Mouse (Mus musculus) intestine, postnatal 0 days (tissue): Measurements from ENCODE around the gene Hrnr. TPM values are rescaled to one million over a fixed set of nuclear protein-coding genes. Genes with fewer than 3 reads are reported as not detected.

Source experiments
- ATAC-seq: fragments of 200-750 bp; cut with Nextera tagmentation; 2 replicates; pipeline ENCODE4 v1.8.0; 2017; ENCODE audit warnings: mild to moderate bottlenecking, moderate TSS enrichment, moderate library complexity
- H3K27ac ChIP-seq: fragments of 300-500 bp; sonication (generic); 2 replicates; pipeline ENCODE4 v1.5.1; 2014; ENCODE audit warnings: mild to moderate bottlenecking, low read depth, low read length, moderate library complexity
- H3K27me3 ChIP-seq: fragments of 300-500 bp; sonication (generic); replicated peaks from 2 replicates; pipeline ENCODE4 v1.6.1; 2014; ENCODE audit warnings: low read length, mixed read lengths; ENCODE audit not compliant: control insufficient read depth, insufficient read depth
- H3K36me3 ChIP-seq: fragments of 300-500 bp; sonication (generic); 2 replicates; pipeline ENCODE4 v1.6.1; 2014; ENCODE audit warnings: mild to moderate bottlenecking, moderate library complexity; ENCODE audit not compliant: control insufficient read depth, insufficient read depth
- H3K4me1 ChIP-seq: fragments of 300-500 bp; sonication (generic); replicated peaks from 2 replicates; pipeline ENCODE4 v1.6.1; 2014; ENCODE audit warnings: antibody characterized with exemption, low read length, mixed read lengths; ENCODE audit not compliant: control insufficient read depth, insufficient read depth
- H3K4me2 ChIP-seq: fragments of 300-500 bp; sonication (generic); replicated peaks from 2 replicates; pipeline ENCODE4 v1.6.1; 2014; ENCODE audit warnings: low read depth, mild to moderate bottlenecking, moderate library complexity
- H3K4me3 ChIP-seq: fragments of 300-500 bp; sonication (generic); 2 replicates; pipeline ENCODE4 v1.5.1; 2014; ENCODE audit warnings: low read depth, low read length
- H3K9ac ChIP-seq: fragments of 300-500 bp; sonication (generic); 2 replicates; pipeline ENCODE4 v1.6.1; 2014; ENCODE audit warnings: mild to moderate bottlenecking, low read depth, low read length
- H3K9me3 ChIP-seq: fragments of 300-500 bp; sonication (generic); 2 replicates; pipeline ENCODE4 v1.6.1; 2016; ENCODE audit warnings: mixed run types; ENCODE audit not compliant: control insufficient read depth
- CTCF ChIP-seq: sonication (generic); IDR thresholded peaks from 2 replicates; pipeline ENCODE4 v1.5.1; 2016; ENCODE audit warnings: low read depth, mild to moderate bottlenecking, control low read depth, antibody characterized with exemption, moderate library complexity
- WGBS: fragments of 180-500 bp; shearing (Covaris S2); extraction: QIAGEN DNeasy Blood & Tissue Kit; methylation state at CpG from one replicate; pipeline ENCODE4 v1.1.7; 2014; 5-methylcytosine and 5-hydroxymethylcytosine counted together
- polyA plus RNA-seq: library from polyadenylated mRNA; unstranded; fragments of >200 nt; fragmentation: Nextera tagmentation; extraction: Ambion mirVana; gene quantifications from 2 replicates; pipeline ENCODE4 v1.2.1, GENCODE M21; 2015

The Hrnr gene
- not detected in 2 replicates for polyA plus RNA-seq

DNA sequence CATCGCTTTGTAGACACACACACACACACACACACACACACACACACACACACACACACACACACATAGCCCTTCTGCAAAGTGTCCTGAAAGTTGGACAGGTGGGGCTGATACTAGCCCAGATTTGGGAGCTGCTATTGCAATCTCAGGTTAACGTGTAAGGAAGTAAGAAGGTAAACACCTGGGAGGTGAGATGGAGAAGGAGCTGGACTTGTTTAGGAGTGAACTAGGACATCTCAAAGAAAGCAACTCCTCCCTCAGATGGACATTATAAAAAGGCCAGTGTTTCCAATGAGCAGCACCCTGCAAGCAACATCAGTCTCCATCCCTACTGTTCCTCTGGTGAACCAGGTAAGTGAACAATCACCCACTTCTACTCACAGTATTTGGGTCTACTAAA lies at the start of gene Hrnr:
TSS of gene Hrnr (plus strand) at position 301 of the 400 bp plus-strand sequence.
- no peaks in the 10 kb centered on the region for H3K36me3 ChIP-seq
- ATAC-seq, result no peak
- no peak within 1 kb of the TSS for H3K9ac ChIP-seq
- H3K27ac ChIP-seq, result no peak within 1 kb of the TSS
- H3K27me3 ChIP-seq, result no peaks in the 10 kb centered on the region
- no peak within 1 kb of the TSS for H3K4me2 ChIP-seq
- no peaks in the 10 kb centered on the region for H3K4me1 ChIP-seq
- H3K9me3 ChIP-seq, result no peaks in the 10 kb centered on the region
- TF ChIP-seq CTCF, result no peak
- WGBS, result 65% methylated on average over 2 of the region's 2 CpGs
- H3K4me3 ChIP-seq, result no peak within 1 kb of the TSS

DNA sequence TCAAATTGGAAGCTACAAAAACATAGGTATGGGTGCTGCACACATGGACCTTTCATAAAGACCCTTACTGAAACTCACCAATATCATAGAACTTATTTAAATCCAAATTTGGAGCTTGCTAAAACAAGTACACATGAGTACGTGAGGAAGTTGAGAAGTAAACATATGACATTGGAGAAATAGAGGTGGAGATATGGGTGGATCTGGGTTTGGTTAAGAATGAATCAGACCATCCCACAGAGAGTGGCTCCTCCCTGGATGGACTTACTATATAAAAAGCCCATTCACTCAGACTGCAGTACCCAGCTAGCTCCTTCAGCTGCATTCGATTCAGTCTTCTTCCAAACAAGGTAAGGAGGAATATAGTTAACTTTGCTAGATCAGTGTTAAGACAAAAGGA lies 46.3 kb upstream of the Hrnr start, which contains the start of gene Flg:
TSS of gene Flg (plus strand) at position 301 of the 400 bp plus-strand sequence.
- Histone ChIP-seq H3K9me3 (no peaks in the 10 kb centered on the region), H3K9ac (no peak within 1 kb of the TSS), H3K4me3 (no peak within 1 kb of the TSS), H3K36me3 (no peaks in the 10 kb centered on the region), H3K27me3 (no peaks in the 10 kb centered on the region), H3K4me2 (no peak within 1 kb of the TSS), H3K4me1 (no peaks in the 10 kb centered on the region), H3K27ac (no peak within 1 kb of the TSS)
- no peak for TF ChIP-seq CTCF
- 75% methylated on average over 2 of the region's 2 CpGs for WGBS
- no peak for ATAC-seq

DNA sequence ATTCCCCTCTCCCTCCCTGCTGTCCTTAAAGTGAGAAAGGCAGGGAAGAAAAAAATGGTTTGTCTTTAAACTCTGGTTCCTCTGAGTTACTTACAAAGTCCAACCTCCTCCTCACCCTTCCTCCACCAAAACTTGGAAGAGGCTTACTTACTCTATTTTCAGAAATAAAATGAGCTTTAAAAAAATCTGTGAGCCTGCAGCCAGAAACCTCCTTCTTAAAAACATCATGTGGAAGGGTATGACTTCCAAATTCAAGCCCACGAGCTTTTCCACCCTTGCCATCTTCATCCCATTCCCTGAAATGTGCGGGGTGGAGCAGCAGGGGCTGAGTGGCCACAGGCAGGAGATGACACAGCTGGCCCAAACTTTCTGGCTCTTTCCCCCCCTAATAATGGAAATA lies 22.0 kb upstream of the Hrnr start:
- no peak overlapping the region for H3K27ac ChIP-seq
- no peaks in the 10 kb centered on the region for H3K4me1 ChIP-seq
- WGBS, result 85% methylated on average over 2 of the region's 2 CpGs
- H3K4me2 ChIP-seq, result no peak overlapping the region
- ATAC-seq, result no peak
- no peaks in the 10 kb centered on the region for H3K27me3 ChIP-seq
- no peak overlapping the region for H3K9ac ChIP-seq
- TF ChIP-seq CTCF, result no peak
- H3K36me3 ChIP-seq, result no peaks in the 10 kb centered on the region
- H3K4me3 ChIP-seq, result no peak overlapping the region
- no peaks in the 10 kb centered on the region for H3K9me3 ChIP-seq

DNA sequence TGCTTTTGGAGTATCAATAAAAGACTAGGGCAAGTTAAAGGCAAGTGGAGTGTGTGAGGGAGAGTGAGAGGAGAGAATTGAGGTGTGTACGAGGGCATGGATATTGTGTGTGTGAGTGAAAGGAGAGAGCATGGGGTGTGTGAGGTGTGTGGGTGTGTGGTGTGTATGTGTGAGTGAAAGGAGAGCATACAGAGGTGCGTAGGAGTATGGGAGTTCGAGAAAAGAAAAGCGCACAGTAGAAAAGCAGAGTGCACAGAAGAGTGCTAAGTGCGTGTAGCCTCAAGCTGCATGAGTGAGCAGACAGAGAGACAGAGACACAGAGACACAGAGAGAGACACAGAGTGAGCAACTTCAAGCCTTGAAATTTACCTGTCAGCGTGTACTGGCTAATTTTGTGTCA lies 19.7 kb upstream of the Hrnr start:
- Histone ChIP-seq H3K27ac (no peak overlapping the region), H3K4me2 (no peak overlapping the region), H3K4me3 (no peak overlapping the region), H3K9ac (no peak overlapping the region), H3K4me1 (no peaks in the 10 kb centered on the region), H3K36me3 (no peaks in the 10 kb centered on the region), H3K27me3 (no peaks in the 10 kb centered on the region), H3K9me3 (no peaks in the 10 kb centered on the region)
- no peak for TF ChIP-seq CTCF
- ATAC-seq, result no peak
- WGBS, result 80% methylated on average over 6 of the region's 6 CpGs

DNA sequence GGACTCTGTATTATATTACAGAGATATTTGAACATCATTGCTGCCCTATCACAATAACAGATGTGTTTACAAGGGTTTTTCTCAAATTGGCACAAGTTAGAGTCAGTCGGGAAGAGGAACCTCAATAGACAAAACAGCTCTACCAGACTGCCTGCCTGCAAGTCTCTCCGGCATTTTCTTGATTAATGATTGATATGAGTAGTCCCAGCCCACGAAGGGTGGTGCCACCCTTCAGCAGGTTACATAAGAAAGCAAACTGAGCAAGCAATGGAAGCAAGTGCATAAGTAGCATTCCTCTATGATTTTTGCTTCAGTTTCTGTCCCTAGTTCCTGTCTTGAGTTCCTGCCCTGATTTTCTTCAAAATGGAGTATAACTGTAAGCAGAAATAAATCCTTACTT lies 17.7 kb upstream of the Hrnr start:
- Histone ChIP-seq H3K36me3 (no peaks in the 10 kb centered on the region), H3K27ac (no peak overlapping the region), H3K27me3 (no peaks in the 10 kb centered on the region), H3K9me3 (no peaks in the 10 kb centered on the region), H3K4me1 (no peaks in the 10 kb centered on the region), H3K4me3 (no peak overlapping the region), H3K9ac (no peak overlapping the region), H3K4me2 (no peak overlapping the region)
- WGBS, result 47% methylated on average over 3 of the region's 3 CpGs
- no peak for TF ChIP-seq CTCF
- no peak for ATAC-seq

DNA sequence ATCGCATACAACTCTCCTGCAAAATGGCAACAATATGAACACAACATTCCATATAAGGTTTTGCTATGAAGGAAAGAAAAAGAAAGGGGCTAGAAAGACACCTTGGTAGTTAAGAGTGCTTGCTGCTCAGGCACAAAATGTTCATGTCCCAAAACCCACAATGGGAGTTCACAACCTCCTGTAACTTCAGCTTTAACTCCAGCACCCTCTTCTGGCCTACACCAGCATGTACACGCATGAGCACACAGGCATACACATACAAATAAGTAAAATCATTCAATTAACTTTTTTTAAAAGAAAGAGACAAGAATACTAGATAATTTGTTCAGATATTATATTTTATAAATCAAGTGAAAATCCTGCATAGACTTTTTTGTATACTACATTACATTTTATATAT lies 13.4 kb upstream of the Hrnr start:
- Histone ChIP-seq H3K9me3 (no peaks in the 10 kb centered on the region), H3K27ac (no peak overlapping the region), H3K36me3 (no peaks in the 10 kb centered on the region), H3K9ac (no peak overlapping the region), H3K4me1 (no peaks in the 10 kb centered on the region), H3K4me2 (no peak overlapping the region), H3K27me3 (no peaks in the 10 kb centered on the region), H3K4me3 (no peak overlapping the region)
- WGBS, result 90% methylated on average over 2 of the region's 2 CpGs
- ATAC-seq, result no peak
- TF ChIP-seq CTCF, result peak; percentile 43

DNA sequence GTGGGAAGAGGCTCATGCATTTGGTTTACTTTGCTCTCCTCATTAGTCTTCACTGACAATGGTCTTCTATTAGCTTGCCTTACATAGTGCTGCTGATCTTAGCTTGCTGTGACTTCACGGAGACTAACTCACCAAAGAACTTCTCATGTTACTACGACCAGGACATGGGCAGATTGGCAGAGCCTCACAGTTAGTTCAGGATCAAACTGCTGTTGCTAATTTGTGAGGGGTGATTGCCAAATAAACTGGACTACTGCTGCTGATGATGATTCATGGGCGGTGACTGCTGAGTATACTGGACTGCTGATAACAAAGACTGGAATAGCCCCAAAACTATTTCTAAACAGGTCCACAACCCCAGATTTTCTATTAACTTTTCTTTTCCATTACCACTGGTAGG lies 8.2 kb upstream of the Hrnr start:
- no peak for ATAC-seq
- Histone ChIP-seq H3K9me3 (no peaks in the 10 kb centered on the region), H3K4me1 (no peaks in the 10 kb centered on the region), H3K27me3 (no peaks in the 10 kb centered on the region), H3K27ac (no peak overlapping the region), H3K36me3 (no peaks in the 10 kb centered on the region), H3K4me3 (no peak overlapping the region), H3K9ac (no peak overlapping the region), H3K4me2 (no peak overlapping the region)
- TF ChIP-seq CTCF, result no peak
- 69% methylated on average over 3 of the region's 3 CpGs for WGBS
